Mouse (Mus musculus): ENCODE data around the gene Slc25a47. TPM values are rescaled to one million over a fixed set of nuclear protein-coding genes. Genes with fewer than 3 reads are reported as not detected.

Slc25a47 gene
- polyA plus RNA-seq, 2 experiments from 2014 or later: 0.51 to 1.3 TPM

Other genes starting within 250 kb of the Slc25a47 start
- 1 to 10 TPM; 3.6 to 5.6 TPM for gene Degs2, start 133.7 kb upstream of the Slc25a47 start, polyA plus RNA-seq (2017; shearing (Covaris generic))
- gene Yy1, start 43.1 kb upstream of the Slc25a47 start, polyA plus RNA-seq (2017; shearing (Covaris generic)): 10 to 100 TPM; 16.8 to 18.1 TPM
- 1 to 10 TPM; 2.2 to 4.4 TPM for gene Slc25a29, start 163 bp upstream of the Slc25a47 start, polyA plus RNA-seq (2017; shearing (Covaris generic))
- 1 to 10 TPM; 3.3 to 6.9 TPM for gene Wdr25, start 57.6 kb downstream of the Slc25a47 start, polyA plus RNA-seq (2017; shearing (Covaris generic))
- 10 to 100 TPM; 54.6 to 59.1 TPM for gene Wars, start 58.1 kb downstream of the Slc25a47 start, polyA plus RNA-seq (2017; shearing (Covaris generic))
- not detected for gene Begain, start 232.2 kb downstream of the Slc25a47 start, polyA plus RNA-seq (2017; shearing (Covaris generic))